Mouse (Mus musculus) hindbrain, postnatal 0 days (tissue): ENCODE data around the gene Trap1. TPM values are rescaled to one million over a fixed set of nuclear protein-coding genes. Genes with fewer than 3 reads are reported as not detected.

Source experiments
- ATAC-seq: fragments of 200-750 bp; cut with Nextera tagmentation; 2 replicates; pipeline ENCODE4 v1.8.0; 2017; ENCODE audit warnings: mild to moderate bottlenecking, moderate TSS enrichment, moderate library complexity
- DNase-seq: peaks from one replicate; pipeline ENCODE4 v3.0.0-alpha.2; 2015; ENCODE audit warnings: low spot score
- H3K27ac ChIP-seq: fragments of 300-500 bp; sonication (generic); 2 replicates; pipeline ENCODE4 v1.5.1; 2014; ENCODE audit warnings: mild to moderate bottlenecking
- H3K27me3 ChIP-seq: fragments of 300-500 bp; sonication (generic); 2 replicates; pipeline ENCODE4 v1.6.1; 2014; ENCODE audit warnings: low read length, mixed read lengths; ENCODE audit not compliant: insufficient read depth
- H3K36me3 ChIP-seq: fragments of 300-500 bp; sonication (generic); 2 replicates; pipeline ENCODE4 v1.6.1; 2014; ENCODE audit warnings: low read length, mixed read lengths; ENCODE audit not compliant: insufficient read depth
- H3K4me1 ChIP-seq: fragments of 300-500 bp; sonication (generic); 2 replicates; pipeline ENCODE4 v1.6.1; 2014; ENCODE audit warnings: antibody characterized with exemption, low read length, mixed read lengths; ENCODE audit not compliant: insufficient read depth
- H3K4me2 ChIP-seq: fragments of 300-500 bp; sonication (generic); 2 replicates; pipeline ENCODE4 v1.6.1; 2014; ENCODE audit warnings: low read depth, mild to moderate bottlenecking, low read length, moderate library complexity, mixed read lengths
- H3K4me3 ChIP-seq: fragments of 300-500 bp; sonication (generic); 2 replicates; pipeline ENCODE4 v1.5.1; 2014; ENCODE audit warnings: low read length
- H3K9ac ChIP-seq: fragments of 300-500 bp; sonication (generic); replicated peaks from 2 replicates; pipeline ENCODE4 v1.6.1; 2014; ENCODE audit warnings: mild to moderate bottlenecking, low read length, moderate library complexity, mixed read lengths
- H3K9me3 ChIP-seq: fragments of 300-500 bp; sonication (generic); 2 replicates; pipeline ENCODE4 v1.6.1; 2016; ENCODE audit warnings: low read length, mixed read lengths
- CTCF ChIP-seq: IDR thresholded peaks from 2 replicates; pipeline ENCODE4 v1.5.1; 2016; ENCODE audit warnings: antibody characterized with exemption, control low read depth, low read depth
- WGBS: fragments of 180-500 bp; shearing (Covaris S2); extraction: QIAGEN DNeasy Blood & Tissue Kit; methylation state at CpG from one replicate; pipeline ENCODE4 v1.1.7; 2014; 5-methylcytosine and 5-hydroxymethylcytosine counted together
- microRNA-seq, 2 experiments: library from miRNA; unstranded; fragments of <30 nt; microRNA quantifications; one replicate each; pipeline ENCODE4; 2016
- polyA plus RNA-seq: library from polyadenylated mRNA; unstranded; fragments of >200 nt; fragmentation: Nextera tagmentation; extraction: Ambion mirVana; gene quantifications from 2 replicates; pipeline ENCODE4 v1.2.1, GENCODE M21; 2015
- total RNA-seq: library from RNA; depleted of rRNA; stranded (reverse); fragments of >200 nt; gene quantifications from 2 replicates; pipeline ENCODE4 v1.2.3, GENCODE M21; 2014; rRNA removed

Trap1 gene
- total and polyA plus RNA-seq, 2 experiments from 2014 or later, result 42.6 to 51.2 TPM

GRCm38 (mm10) chr16:4014040-4014668 lies 63.5 kb downstream of the Trap1 start:
- Histone ChIP-seq H3K27ac (no peak overlapping the region), H3K36me3 (no peaks in the 10 kb centered on the region), H3K27me3 (no peaks in the 10 kb centered on the region), H3K4me2 (no peak overlapping the region), H3K9me3 (no peaks in the 10 kb centered on the region), H3K4me3 (no peak overlapping the region), H3K9ac (no peak overlapping the region), H3K4me1 (no peaks in the 10 kb centered on the region)
- no peak for TF ChIP-seq CTCF
- WGBS, result 81% methylated on average over 5 of the region's 5 CpGs
- ATAC-seq (no peak), DNase-seq (no peak)

DNA sequence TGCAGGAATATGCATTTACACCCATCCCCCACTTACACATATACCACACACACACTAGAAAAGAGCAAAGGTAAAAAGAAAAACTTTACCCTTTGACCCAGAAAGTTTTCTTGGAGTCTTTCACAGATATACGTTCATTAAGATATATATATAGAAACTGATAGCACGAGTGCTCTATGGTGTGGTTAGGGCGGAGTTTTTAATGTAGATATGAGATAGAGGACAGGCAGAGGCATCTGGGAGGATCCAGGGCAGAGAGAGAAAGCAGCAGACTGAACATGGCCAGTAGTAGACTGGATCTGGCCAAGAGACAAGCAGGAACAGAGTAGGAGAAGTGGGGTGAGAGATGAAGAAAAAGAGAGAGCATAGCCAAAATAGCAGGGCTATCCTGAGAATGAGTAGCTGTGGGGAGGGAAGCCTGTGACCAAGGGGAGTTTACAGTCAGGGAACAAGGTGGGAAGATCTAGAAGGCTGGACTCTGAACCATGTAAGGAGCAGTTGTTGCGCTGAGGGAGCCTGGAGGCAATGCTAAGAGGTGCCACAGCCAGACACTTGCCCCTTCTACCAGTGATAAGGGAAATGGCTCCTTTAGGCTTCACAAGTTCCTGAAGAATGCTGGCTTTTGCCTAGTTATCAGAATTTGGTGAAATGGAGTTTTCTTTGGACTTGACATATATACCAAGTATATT lies 64.6 kb downstream of the Trap1 start:
- H3K27me3 ChIP-seq, result no peaks in the 10 kb centered on the region
- DNase-seq (no peak), ATAC-seq (no peak)
- TF ChIP-seq CTCF, result no peak
- no peak overlapping the region for H3K9ac ChIP-seq
- no peak overlapping the region for H3K27ac ChIP-seq
- H3K9me3 ChIP-seq, result no peaks in the 10 kb centered on the region
- 74% methylated on average over 4 of the region's 4 CpGs for WGBS
- H3K4me2 ChIP-seq, result no peak overlapping the region
- no peaks in the 10 kb centered on the region for H3K4me1 ChIP-seq
- H3K36me3 ChIP-seq, result no peaks in the 10 kb centered on the region
- no peak overlapping the region for H3K4me3 ChIP-seq

GRCm38 (mm10) chr16:4003489-4004398 lies 73.9 kb downstream of the Trap1 start, which contains the start of gene Slx4:
Gene Slx4, minus strand, starts transcription at chr16:4003770.
- Histone ChIP-seq H3K4me2 (peak within 1 kb of the TSS; percentile 76), H3K4me1 (peaks cover 5% of the 10 kb centered on the region), H3K4me3 (peak within 1 kb of the TSS; percentile 78), H3K9me3 (no peaks in the 10 kb centered on the region), H3K9ac (peak within 1 kb of the TSS; percentile 80), H3K27me3 (no peaks in the 10 kb centered on the region), H3K36me3 (peaks cover 19% of the 10 kb centered on the region), H3K27ac (peak within 1 kb of the TSS; percentile 86)
- DNase-seq, result peak; percentile 99
- TF ChIP-seq CTCF, result peak; percentile 70
- 1% methylated on average over 58 of the region's 58 CpGs for WGBS
- ATAC-seq, result peak; percentile 99

Small RNA genes lying within 50 kb of the gene (microRNA-seq; reads per million reads assigned to microRNA genes)
- 0 reads per million in 2 experiments for gene Gm23413

Other genes with a start within 250 kb of the Trap1 start
- gene Olfr15, start 246.9 kb downstream of the Trap1 start, total RNA-seq, result not detected in 2 replicates
- not detected in 2 replicates for gene Olfr15, start 246.9 kb downstream of the Trap1 start, polyA plus RNA-seq
- gene Zfp174, start 230.6 kb downstream of the Trap1 start, total RNA-seq, result 3.4 and 3.6 TPM in 2 replicates
- 1.2 and 1.3 TPM in 2 replicates for gene Zfp174, start 230.6 kb downstream of the Trap1 start, polyA plus RNA-seq
- gene Naa60, start 205.5 kb downstream of the Trap1 start, total RNA-seq, result 76.7 and 89.6 TPM in 2 replicates
- 85.7 and 91.6 TPM in 2 replicates for gene Naa60, start 205.5 kb downstream of the Trap1 start, polyA plus RNA-seq
- gene Zfp597, start 193.3 kb downstream of the Trap1 start, total RNA-seq, result 21.4 and 24.4 TPM in 2 replicates
- gene Zfp597, start 193.3 kb downstream of the Trap1 start, polyA plus RNA-seq, result 10.0 and 11.9 TPM in 2 replicates
- gene Gm20695, start 193.2 kb downstream of the Trap1 start, total RNA-seq, result 2.9 and 10.9 TPM in 2 replicates
- 1.0 and 3.2 TPM in 2 replicates for gene Gm20695, start 193.2 kb downstream of the Trap1 start, polyA plus RNA-seq
- gene 1700037C18Rik, start 169.1 kb downstream of the Trap1 start, total RNA-seq, result 7.9 and 47.7 TPM in 2 replicates
- gene 1700037C18Rik, start 169.1 kb downstream of the Trap1 start, polyA plus RNA-seq, result 12.6 and 12.7 TPM in 2 replicates
- gene Cluap1, start 169.0 kb downstream of the Trap1 start, total RNA-seq, result 11.8 and 14.4 TPM in 2 replicates
- gene Cluap1, start 169.0 kb downstream of the Trap1 start, polyA plus RNA-seq, result 42.3 and 42.6 TPM in 2 replicates
- 0.93 and 1.3 TPM in 2 replicates for gene Nlrc3, start 101.2 kb downstream of the Trap1 start, total RNA-seq
- gene Nlrc3, start 101.2 kb downstream of the Trap1 start, polyA plus RNA-seq, result 0.61 and 0.63 TPM in 2 replicates
- 28.1 and 35.9 TPM in 2 replicates for gene Slx4, start 74.1 kb downstream of the Trap1 start, total RNA-seq
- 15.1 and 15.4 TPM in 2 replicates for gene Slx4, start 74.1 kb downstream of the Trap1 start, polyA plus RNA-seq
- 0.31 TPM in 1 of 2 replicates, not detected in the other for gene Dnase1, start 40.9 kb downstream of the Trap1 start, total RNA-seq
- 2.0 and 2.3 TPM in 2 replicates for gene Dnase1, start 40.9 kb downstream of the Trap1 start, polyA plus RNA-seq
- gene Crebbp, start 136.2 kb upstream of the Trap1 start, total RNA-seq, result 59.4 and 61.6 TPM in 2 replicates
- 28.3 and 29.8 TPM in 2 replicates for gene Crebbp, start 136.2 kb upstream of the Trap1 start, polyA plus RNA-seq